Mouse (Mus musculus) layer of hippocampus, adult 11-12 months (tissue): ENCODE measurements at regions not wholly inside any gene's neighbourhood (a gene's known extent, or its start where the extent isn't known, plus 50 kb on each side); places are given as distances from the start of the nearest gene placed in this dataset.
"Not testable (repeated sequence)": the region's sequence is repeated elsewhere in the genome, so short reads cannot be mapped to it uniquely, and the experiment has no call there.

Experiments used
- DNase-seq: peaks from one replicate; pipeline ENCODE4 v3.0.0; 2022; ENCODE audit warnings: low spot score

DNA sequence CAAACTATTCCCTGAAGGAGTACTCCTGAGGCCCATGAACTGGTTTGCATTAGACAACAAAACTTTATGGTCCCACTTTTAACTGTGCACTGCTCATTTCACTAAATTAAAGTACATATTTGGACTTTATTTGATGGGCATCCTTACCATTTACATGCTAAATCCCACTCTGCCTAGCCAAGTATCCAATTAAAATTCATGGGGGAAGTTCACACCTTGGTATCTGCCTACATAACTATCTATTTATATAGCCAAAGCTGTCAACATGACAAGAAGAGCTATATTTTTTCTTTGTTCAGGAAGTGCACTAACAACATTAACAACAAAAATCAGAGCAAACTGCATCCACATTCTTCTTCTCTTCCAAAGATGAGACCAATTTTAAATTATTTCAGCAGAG lies 317.7 kb upstream of the Nwd2 start:
- no peak for DNase-seq

DNA sequence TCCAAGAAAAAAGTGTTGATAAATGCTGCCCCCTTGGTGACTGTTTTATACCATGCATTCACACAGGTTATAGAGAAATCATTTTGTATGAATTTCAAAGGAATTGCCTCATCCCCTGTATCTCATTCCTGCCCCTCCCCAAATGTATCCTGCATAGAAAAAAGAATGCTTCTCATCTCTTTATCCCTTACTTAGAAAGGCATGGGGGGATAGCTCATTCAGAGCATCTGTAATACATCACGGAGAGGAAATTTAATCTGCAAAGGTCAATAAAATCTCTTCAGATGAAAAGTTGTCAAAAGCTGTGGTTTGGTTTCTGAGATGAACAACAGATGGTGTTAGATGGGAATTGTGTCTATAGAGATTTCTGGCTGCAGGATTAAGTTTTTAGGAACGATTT lies 297.8 kb upstream of the Nwd2 start:
- DNase-seq, result no peak

DNA sequence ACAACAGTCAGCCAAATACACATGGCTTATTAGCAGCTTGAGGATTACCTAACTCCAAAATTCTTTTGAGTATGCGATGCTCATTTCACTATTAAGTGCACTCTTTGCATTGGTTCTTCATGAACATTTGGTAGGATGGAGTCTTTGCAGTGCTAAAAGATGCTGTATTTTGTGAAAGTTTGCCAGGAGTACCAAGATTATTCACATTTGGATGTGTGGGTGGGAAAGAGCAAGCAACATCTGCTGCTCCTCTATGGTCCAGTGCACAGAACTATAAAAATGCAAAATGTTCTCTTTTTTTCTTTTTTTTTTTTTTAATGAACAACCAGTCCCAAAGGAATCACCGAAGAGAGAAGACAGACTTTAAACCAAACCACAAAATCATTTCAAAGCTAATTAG lies 256.9 kb upstream of the Nwd2 start:
- peak; percentile 21 for DNase-seq

DNA sequence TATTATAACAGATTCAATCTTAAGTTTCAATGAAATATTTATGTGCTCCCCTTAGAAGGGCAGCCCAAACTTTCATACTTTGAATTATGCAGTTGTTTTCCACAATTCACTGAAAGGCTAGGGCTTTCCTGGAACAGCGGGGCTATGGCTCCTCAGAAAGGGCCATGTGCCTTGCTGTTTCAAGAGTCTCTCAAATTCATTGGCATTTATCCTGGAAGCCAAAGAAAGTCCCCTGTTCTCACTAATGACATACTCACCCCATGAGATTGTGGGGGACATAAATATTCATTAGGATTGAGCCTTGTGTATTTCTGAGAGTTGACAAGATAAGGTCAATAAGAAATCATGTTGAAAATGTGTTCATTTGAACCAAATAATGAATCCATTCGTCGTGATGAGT lies 250.9 kb upstream of the Nwd2 start:
- no peak for DNase-seq

DNA sequence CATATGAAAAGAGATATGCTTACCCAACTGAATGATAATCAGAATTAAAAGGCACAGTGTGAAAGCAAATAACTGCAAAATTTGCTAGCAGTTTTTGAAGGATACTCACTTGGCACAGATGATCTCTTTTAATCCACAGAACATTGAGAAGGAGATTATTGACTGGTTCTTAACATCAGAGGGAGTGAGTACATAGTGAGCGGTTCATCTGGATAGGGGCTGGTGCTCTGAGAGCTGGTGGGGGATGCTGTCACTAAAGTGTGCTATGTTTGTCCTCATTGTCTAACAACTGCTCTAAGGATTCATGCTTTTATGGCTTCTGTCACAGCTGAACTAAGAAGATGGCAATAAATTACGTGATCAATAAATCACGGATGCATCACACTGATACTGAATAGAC lies 218.7 kb upstream of the Nwd2 start:
- DNase-seq, result no peak

DNA sequence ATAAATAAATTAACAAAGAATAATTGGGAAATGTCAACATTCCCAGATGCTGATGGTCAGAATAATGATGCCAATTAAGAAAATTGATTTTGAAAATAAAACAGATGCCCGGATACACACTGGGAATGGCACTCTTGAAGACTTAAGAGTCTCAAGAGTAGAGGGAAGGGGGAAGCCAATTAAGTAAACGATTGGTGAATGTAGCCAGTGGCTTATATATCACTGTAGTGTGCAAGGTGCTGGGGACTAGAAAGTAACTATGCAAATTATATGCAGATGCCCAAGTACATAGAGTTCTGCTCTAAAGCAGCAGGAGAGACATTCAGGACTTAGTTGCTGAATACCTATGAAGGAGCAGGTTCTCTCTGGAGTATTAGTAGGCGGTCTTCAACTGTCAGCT lies 204.5 kb upstream of the Nwd2 start:
- DNase-seq, result no peak

DNA sequence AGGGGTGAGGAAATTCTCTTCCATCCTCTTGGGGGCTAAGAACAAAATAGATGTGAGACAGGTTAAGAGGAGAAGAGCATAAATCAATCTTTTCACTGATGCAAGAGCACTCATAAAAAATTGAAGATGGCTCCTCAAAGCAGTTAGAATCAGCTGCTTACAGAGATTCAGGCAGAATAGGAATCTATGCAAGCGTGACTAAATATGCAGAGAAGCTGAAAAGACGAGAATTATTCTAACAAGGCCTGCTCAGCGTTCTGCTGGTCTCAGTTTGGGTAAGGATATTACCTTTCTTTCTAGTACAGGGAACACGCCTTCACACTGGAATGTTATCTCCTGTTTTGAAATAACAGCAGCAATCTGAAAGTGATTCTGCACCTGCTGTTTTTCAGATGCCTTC lies 203.7 kb upstream of the Nwd2 start:
- DNase-seq, result peak; percentile 9

DNA sequence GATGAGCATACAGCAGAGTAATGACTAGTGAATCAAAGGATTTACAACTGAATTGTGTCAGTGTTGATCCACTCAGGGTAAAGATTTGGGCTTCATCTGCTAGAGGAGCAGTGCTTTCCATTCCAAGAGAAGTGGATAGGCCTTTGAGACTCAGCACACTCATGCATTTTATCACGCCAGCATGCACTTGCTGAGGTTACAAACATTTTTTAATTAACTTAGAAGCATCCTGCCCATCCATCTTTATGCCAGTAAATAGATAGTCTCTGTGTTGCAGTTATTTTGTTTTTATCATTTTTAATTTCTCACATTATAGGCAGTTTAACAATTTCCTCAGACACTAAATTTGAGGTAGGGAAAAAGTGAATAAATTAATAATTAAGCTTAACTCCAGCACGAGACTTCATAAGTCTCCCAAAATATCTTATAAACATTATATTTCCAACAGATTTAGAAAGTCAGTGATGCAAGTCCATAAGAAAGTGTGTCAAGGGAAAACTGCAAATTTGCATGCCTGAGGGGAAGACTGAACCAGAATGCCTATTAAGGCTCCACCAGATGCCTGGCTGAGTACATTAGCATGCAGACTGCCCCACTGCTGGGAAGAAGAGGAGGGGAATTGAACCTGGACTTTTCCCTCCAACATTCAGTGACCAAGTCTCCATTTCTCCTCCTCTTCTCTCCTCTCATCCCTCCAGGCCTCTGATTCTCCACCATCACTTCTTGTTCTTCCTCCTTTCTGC lies 180.2 kb upstream of the Nwd2 start:
- no peak for DNase-seq

DNA sequence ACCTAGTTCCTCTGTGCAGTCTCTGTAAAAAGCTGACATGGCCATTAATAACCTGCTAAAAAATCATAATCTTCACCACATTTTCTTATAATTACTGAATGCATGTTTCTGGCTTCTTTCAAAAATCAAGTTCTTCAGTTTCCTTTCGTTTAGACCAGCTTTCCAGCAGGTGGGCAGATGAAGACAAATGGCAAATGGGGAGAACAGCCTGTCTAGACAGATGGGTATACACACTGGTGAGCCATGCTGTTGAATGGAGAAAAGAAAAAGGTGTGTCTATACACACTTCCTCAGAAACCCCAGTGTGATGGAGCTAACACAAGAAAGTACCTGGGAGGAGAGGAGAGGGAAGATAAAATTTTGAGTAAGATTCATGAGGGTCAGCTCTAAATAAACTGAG lies 179.2 kb upstream of the Nwd2 start:
- DNase-seq, result peak; percentile 29

DNA sequence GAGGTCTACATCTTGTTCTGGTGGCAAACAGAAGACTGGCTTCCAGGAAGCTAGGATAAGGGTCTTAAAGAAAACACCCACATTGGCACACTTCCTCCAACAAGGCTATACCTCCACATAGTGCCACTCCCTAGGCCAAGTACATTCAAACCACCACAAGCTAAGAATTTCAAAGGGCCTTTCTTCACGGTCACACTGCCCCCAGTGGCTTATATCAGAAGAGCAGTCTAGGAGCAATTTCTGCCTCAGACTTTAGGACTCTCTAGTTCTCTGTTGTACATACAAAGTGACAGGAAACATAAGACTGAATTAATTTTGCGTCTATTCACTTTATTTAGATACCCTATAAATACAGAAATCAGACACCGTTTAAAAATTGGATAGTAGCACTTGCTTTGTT lies 175.7 kb upstream of the Nwd2 start:
- no peak for DNase-seq

DNA sequence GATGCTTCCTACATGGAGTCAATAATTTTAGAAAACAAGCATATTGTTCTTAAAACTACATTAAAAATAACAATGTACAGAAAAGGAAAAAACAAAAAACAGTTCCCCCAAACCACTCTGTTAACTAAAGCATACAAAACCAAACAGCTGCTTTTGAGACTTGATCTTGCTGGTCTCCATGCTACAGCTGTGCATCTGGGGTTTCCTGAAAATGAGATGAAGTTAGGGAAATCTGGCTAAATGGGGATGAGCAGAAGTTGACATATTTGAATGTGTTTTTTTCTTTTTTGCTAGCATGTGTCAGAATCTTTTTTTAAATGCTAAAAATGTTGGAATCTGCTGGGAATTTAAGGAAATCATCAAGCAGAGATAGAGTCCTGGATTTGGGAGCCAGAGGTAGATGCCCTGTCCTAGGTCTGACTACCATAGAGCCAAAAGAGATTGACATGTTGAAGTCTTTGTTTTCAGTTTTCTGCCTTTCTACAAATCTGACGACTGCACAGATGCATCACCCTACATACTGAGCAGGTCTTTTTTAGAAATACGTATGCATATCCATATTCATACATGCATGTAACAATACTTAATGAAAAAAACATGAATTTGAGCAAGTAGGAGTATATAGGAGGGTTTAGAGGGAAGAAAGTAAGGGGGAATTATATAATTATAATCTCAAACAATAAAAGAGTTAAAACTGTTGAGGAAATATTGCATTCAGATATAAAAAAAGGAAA lies 172.5 kb upstream of the Nwd2 start:
- DNase-seq, result no peak

DNA sequence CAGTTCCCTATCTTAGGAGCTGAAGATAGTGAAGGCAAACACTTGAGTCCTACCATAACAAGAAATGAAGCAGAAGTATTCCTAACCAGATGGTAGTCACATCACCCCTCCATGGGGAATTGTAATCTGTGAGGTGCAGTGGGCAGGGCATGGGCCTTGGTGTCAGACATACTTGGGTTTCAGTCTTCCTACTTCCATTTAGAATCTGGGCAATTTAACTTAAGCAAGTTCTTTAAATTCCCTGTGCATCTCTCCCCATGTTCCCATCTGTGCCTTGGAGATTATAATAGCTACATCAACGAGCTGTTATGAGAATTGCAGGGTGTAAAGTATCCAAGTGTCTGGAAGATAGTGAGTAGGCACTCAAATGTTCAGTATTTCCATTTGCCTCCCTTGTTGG lies 149.9 kb upstream of the Nwd2 start:
- DNase-seq, result peak; percentile 30

DNA sequence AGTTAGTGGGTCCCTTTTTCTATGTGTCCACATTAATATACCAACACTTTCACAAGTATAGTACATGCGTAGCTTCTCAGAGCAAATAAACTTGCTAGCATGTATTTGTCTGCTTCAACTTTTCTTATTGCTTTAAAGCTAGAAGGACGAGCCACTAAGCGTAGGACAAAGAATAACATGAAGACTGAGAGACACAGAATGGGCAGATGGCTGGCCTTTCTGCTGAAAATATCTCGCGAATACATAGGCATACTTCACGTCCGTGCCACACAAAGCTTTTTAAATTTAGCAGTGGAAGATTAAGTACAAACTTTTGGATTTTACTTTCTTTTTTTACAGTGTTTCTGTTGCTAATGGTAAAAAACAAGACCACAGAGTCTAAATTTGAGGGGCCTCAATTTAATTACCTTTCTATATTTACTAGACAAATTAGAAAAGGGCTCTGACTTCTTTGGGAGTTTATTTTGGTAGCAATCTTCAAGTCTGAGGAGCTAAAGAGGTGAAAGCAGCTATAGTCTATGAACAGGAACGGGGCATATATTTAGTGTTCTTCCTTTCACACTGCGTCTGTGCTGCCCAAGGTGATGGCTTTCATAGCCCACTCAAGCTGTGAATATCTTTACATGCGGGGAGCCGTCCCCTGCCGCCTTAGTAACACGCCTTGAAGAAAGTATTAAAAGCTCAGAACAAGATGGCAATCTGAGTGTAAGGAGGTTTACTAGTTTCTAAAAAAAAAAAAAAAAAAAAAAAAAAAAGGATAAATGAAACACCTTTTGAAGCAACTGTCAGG lies 145.7 kb upstream of the Nwd2 start:
- DNase-seq, result peak; percentile 8

DNA sequence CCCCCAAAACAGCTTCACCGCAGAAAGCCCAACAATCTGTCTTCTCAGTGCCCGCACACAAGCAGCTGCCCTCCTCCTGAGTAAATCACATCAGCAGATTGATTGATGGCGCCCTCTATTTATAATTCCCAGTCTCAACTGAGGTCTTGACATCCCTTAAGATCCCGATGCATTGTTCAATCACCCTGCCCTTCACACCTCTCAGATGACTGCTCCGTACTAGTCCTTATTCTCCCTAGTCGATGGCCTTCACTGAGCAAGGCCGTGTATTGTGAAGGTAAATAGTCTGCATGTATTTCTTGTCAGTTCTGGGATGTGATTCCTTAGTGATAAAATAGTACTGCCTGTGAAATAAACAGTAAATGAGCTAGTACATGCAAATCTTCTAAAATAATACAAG lies 114.7 kb upstream of the Nwd2 start:
- no peak for DNase-seq

DNA sequence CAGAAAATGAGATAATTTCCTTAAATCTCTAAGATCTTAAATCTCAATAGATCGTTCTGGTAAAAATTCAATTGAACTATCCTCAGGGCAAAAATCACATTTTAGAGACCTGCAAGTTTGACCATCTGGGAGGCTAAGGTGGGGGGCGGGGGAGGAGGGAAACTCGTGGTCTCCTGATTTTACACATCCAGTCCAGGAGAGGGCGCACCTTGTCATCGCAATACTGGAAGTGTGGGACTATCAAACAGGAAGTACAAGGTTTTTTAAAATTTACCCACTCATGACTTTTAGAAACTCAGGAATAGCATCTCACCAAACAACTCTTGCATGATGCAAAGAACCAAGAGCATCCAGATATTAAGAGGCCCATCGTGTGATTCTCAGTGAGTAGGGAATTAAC lies 108.4 kb upstream of the Nwd2 start:
- DNase-seq, result no peak

DNA sequence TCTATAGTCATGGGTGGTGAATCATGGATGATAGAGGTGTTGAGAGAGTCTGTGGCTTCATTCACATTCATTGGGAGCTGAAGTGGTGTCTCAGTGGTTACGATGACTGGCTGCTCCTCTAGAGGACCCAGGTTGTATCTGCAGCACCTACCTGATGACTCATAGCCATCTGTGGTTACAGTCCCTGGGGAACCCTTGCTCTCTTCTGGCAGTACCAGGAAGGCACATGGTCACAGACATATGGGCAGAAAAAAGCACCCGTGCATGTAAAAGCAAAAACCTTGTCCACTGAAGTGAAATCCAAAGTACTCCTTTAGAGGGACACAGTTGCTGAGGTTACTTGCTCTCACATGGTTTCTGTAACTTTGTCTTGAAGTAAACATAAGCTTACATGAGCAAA lies 103.4 kb upstream of the Nwd2 start:
- DNase-seq, result no peak

DNA sequence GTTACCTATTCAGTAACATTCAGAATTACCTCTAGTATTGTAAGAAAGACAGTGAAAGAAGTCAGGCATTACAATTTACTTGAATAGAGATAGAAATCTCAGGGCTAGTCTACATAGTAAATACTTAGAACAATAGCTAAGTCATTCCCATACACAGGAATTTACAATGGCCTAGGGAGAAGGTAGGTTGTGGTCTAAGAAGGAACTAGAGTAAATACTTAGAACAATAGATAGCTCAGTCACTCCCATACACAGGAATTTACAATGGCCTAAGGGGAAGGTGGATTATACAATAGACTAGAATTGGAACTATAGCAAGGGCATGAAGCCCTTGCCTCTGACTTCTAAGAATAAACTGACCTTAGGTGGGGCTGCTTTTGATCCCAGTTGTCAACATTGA lies 83.0 kb upstream of the Nwd2 start:
- DNase-seq, result not testable (repeated sequence)

DNA sequence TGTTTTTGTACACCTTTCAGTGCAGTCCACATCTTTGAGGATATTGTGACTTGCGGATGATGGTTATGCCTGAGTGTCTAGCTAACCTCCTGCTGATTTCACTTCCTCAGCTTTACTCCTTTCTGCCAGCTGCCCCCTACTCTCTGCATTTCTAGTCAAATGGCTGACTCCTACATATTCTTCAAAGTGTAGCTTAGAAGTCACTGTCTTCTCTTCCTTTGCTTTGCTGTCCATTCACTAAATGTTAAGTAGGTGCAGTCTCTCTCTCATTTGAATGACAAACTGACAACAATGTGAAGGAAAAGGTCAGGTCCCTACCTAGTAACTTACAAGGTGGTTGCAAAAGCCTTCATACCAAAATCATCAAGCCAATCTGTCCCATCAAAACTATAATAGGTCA lies 73.5 kb upstream of the Nwd2 start:
- DNase-seq, result no peak

DNA sequence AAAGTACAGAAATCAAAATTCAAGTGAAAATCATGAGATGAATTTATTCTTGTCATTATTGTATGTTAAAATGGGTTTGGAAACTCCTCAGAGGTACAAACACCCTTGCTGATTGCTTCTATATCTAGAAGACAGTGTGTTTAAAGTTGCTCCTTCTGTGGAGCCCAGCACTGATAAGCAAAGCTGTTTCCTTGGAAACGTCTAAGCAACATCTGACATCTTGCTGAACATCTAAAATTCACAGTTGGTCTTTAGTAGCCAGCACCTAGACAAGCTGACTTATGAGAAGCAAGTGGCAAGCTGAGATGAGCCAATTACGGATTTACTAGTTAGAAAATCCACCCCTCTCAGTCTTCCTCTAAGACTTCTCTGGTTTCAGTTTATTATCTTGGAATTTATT lies 69.5 kb upstream of the Nwd2 start:
- no peak for DNase-seq

DNA sequence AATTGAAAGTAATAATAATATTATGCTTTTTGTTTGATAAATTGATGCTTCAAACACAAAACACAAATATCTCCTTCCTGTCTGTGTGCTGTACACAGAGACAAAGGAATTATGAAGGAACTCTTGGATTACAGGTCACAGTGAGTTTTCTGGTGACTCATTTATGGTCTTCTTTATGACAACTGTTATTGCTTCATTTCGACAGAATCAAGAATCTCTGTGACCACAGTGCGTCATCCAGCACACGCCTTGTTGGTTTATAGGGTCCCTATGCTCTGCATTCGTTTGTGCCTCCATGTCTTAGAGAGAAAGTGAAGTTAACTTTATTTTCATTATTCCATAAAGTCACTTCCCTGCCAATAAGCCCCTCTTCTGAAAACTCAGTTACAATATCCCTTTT lies 61.9 kb upstream of the Nwd2 start:
- DNase-seq, result no peak

DNA sequence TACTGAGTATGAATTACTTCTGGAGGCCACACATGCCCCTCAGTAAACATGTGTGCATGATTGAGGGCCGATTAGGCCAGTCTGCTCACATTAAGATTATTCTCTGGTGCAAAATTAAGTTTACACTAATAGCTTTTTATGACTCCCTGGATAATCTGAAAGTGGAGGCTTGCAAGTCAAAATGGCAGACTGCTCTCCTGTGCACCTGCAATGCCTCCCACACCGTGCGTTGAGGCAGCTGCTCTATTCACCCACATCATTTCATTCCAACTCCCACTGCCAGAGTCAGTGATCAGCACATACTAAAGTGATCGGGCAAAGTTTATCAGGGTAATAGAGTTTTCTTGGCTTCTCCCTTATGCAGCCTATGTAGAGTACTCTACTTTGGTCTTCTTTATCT lies 61.0 kb upstream of the Nwd2 start:
- no peak for DNase-seq
